Mouse (Mus musculus) small intestine, adult 2 months (tissue): ENCODE measurements around the gene Fasn.

Experiments
- CTCF ChIP-seq: fragments of 200-500 bp; IDR thresholded peaks from 2 replicates; pipeline ENCODE4 v1.5.1; 2012; ENCODE audit warnings: low read depth, mild to moderate bottlenecking, control low read depth, inconsistent platforms, low read length, moderate library complexity, mixed read lengths; ENCODE audit not compliant: insufficient replicate concordance, insufficient read length; ENCODE audit errors: extremely low read depth
- POLR2A ChIP-seq: fragments of 200-500 bp; IDR thresholded peaks from 2 replicates; pipeline ENCODE4 v1.6.1; 2012; ENCODE audit warnings: low read depth, mild to moderate bottlenecking, control low read depth, inconsistent platforms, low read length, moderate library complexity

DNA sequence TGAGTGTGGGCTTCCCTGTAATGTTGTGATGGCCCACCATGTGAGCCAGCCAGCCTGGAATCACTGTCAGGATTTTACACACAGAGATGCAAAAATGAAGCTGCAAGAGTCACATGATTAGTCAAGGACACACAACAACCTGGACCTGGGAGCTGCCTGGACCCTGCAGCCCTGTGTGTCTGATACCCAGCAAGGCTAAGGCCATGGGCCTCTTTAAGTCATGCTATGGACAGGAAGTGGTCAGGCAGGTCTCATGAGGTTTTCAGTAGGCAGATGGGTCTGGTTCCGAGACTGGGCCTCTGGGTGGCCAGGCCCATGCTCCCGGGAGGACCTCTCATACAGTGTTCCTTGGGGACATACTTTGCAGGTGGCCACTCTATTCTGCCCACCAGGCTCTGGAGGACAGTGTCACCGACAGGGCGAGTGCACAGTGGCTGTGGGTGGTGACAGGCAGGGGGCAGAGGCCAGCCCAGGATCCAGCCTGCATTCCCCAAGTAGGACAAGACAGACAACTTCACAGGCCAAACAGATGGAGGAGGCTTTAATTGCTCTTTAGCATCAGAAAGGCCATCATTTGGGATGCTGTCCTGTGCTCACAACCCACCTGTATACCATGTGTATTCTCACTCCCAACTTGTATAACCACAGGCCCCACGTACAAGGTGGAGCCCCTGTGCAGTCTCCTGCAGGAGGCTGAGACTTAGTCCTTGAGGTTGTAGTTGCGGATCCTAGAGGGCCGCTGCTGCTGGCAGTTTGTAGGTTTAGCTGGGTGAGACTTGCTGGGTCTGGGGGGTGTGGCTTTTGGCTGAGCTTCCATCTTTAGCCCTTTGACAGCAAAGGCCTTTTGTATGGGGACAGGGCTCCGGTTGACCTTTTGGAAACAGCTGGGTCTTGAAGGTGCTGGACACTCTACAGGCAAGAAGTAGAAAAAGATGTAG, 1.9 kb upstream of the Fasn start:
- TF ChIP-seq CTCF (no peak), POLR2A (no peak)
